Mouse (Mus musculus) lung, postnatal 0 days (tissue): ENCODE results near the gene Sorbs1.

ENCODE experiments used
- CTCF ChIP-seq: IDR thresholded peaks from 2 replicates; pipeline ENCODE4 v1.5.1; 2016; ENCODE audit warnings: antibody characterized with exemption, mild to moderate bottlenecking
- EP300 ChIP-seq: IDR thresholded peaks from 2 replicates; pipeline ENCODE4 v1.6.1; 2016; ENCODE audit warnings: antibody characterized with exemption, mild to moderate bottlenecking, control low read depth

- TF ChIP-seq EP300: peak; percentile 23; the same call in 1 of the 2 replicates
- TF ChIP-seq CTCF: no peak
These were observed 18.9 kb upstream of the Sorbs1 start for GRCm38 (mm10) chr19:40532525-40532924.
